Mouse (Mus musculus) liver, embryonic 14.5 days (tissue): ENCODE results near the gene Srp72. TPM values are rescaled to one million over a fixed set of nuclear protein-coding genes. Genes with fewer than 3 reads are reported as not detected.
"Not testable (repeated sequence)": the region's sequence is repeated elsewhere in the genome, so short reads cannot be mapped to it uniquely, and the experiment has no call there.

ENCODE experiments used
- ATAC-seq: fragments of 200-750 bp; cut with Nextera tagmentation; 2 replicates; pipeline ENCODE4 v1.8.0; 2017; ENCODE audit warnings: moderate number of reproducible peaks, mild to moderate bottlenecking, moderate library complexity; ENCODE audit not compliant: insufficient read depth
- DNase-seq, 3 experiments: peaks; one replicate each; pipeline ENCODE4 v3.0.0-alpha.2; 2012 to 2013; ENCODE audit warnings: low read depth in 3 of 3, low spot score in 3 of 3
- H3K27ac ChIP-seq: fragments of 300-500 bp; sonication (generic); 2 replicates; pipeline ENCODE4 v1.5.1; 2014; ENCODE audit warnings: moderate library complexity, mild to moderate bottlenecking, control low read depth, inconsistent platforms
- H3K27me3 ChIP-seq: fragments of 300-500 bp; sonication (generic); 2 replicates; pipeline ENCODE4 v1.6.1; 2014; ENCODE audit warnings: mild to moderate bottlenecking, low read length, moderate library complexity; ENCODE audit not compliant: control insufficient read depth, insufficient read depth
- H3K36me3 ChIP-seq: fragments of 300-500 bp; sonication (generic); replicated peaks from 2 replicates; pipeline ENCODE4 v1.6.1; 2014; ENCODE audit warnings: low read depth; ENCODE audit not compliant: control insufficient read depth, insufficient read depth
- H3K4me1 ChIP-seq, 2 experiments: fragments of 200-500 bp in 1 of 2; fragments of 300-500 bp in 1 of 2; sonication (generic) in 1 of 2; replicated peaks; 2 replicates each; pipeline ENCODE4 v1.6.1; 2012 to 2014; ENCODE audit warnings: antibody characterized with exemption in 1 of 2, inconsistent platforms in 1 of 2, low read length in 1 of 2; ENCODE audit not compliant: control insufficient read depth in 2 of 2, insufficient read depth in 2 of 2
- H3K4me2 ChIP-seq: fragments of 300-500 bp; sonication (generic); 2 replicates; pipeline ENCODE4 v1.6.1; 2014; ENCODE audit warnings: low read depth, mild to moderate bottlenecking, control low read depth, moderate library complexity
- H3K4me3 ChIP-seq, 2 experiments: fragments of 200-500 bp in 1 of 2; fragments of 300-500 bp in 1 of 2; sonication (generic) in 1 of 2; 2 replicates each; pipeline ENCODE4 v1.5.1; 2012 to 2014; ENCODE audit warnings: low read depth in 2 of 2, low read length in 2 of 2, mild to moderate bottlenecking in 2 of 2, control low read depth in 1 of 2, inconsistent platforms in 1 of 2, moderate library complexity in 1 of 2; ENCODE audit not compliant: insufficient read depth in 1 of 2
- H3K9ac ChIP-seq: fragments of 300-500 bp; sonication (generic); replicated peaks from 2 replicates; pipeline ENCODE4 v1.6.1; 2014; ENCODE audit warnings: mild to moderate bottlenecking, control low read depth, moderate library complexity
- H3K9me3 ChIP-seq: fragments of 300-500 bp; sonication (generic); 2 replicates; pipeline ENCODE4 v1.6.1; 2016; ENCODE audit warnings: low read length, mixed read lengths; ENCODE audit not compliant: control insufficient read depth
- CTCF ChIP-seq: IDR thresholded peaks from 2 replicates; pipeline ENCODE4 v1.5.1; 2016; ENCODE audit warnings: antibody characterized with exemption, low read depth, control low read depth
- EP300 ChIP-seq: IDR thresholded peaks from 2 replicates; pipeline ENCODE4 v1.6.1; 2016; ENCODE audit warnings: antibody characterized with exemption, low read depth
- WGBS: fragments of 180-500 bp; shearing (Covaris S2); extraction: QIAGEN DNeasy Blood & Tissue Kit; methylation state at CpG from one replicate; pipeline ENCODE4 v1.1.7; 2014; ENCODE audit not compliant: insufficient replicate concordance; 5-methylcytosine and 5-hydroxymethylcytosine counted together
- polyA plus RNA-seq, 2 experiments: library from polyadenylated mRNA; depleted of rRNA in 1 of 2; stranded (reverse) in 1 of 2; unstranded in 1 of 2; fragments of >200 nt; fragmentation: Nextera tagmentation in 1 of 2; extraction: Ambion mirVana in 1 of 2; gene quantifications; 2 replicates each; pipeline versions ENCODE4 v1.2.1 to v1.2.3; 2012 to 2014

Gene Srp72
- polyA plus RNA-seq, 2 experiments = 32.3 to 45.5 TPM

- Histone ChIP-seq H3K4me3 (no peak overlapping the region), H3K9ac (no peak overlapping the region), H3K9me3 (no peaks in the 10 kb centered on the region), H3K4me1 (no peaks in the 10 kb centered on the region), H3K27me3 (no peaks in the 10 kb centered on the region), H3K36me3 (peaks cover 87% of the 10 kb centered on the region), H3K27ac (no peak overlapping the region), H3K4me2 (no peak overlapping the region)
- 76% methylated on average over 11 of the region's 11 CpGs for WGBS
- DNase-seq = no peak
- ATAC-seq = no peak
- no peak for TF ChIP-seq CTCF
- TF ChIP-seq EP300 = no peak
Measured at GRCm38 (mm10) chr5:76962545-76962944, 11.9 kb upstream of the Srp72 start.

DNA sequence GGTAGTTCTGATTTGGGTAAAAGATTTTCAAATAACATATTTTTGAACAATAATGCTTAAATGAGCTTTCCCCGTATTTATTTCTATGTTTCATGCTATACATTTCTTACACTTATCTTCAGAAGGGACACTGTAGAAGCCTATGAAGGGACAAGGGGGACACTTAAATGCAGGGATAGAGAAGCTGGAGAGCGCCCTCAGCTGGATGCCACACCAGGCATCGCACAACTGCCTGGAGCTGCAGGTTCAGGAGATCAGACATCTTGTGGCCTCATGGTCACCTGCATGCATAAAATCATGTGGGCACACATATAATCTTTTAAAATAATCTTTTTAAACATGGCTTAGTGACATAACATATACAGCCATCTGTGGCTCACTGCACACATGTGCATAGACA, 9.8 kb upstream of the Srp72 start:
- 79% methylated on average over 3 of the region's 3 CpGs for WGBS
- peak; percentile 42 for TF ChIP-seq CTCF
- TF ChIP-seq EP300 = no peak
- no peak for ATAC-seq
- Histone ChIP-seq H3K9ac (no peak overlapping the region), H3K4me1 (no peaks in the 10 kb centered on the region), H3K4me2 (no peak overlapping the region), H3K9me3 (no peaks in the 10 kb centered on the region), H3K36me3 (peaks cover 85% of the 10 kb centered on the region), H3K4me3 (no peak overlapping the region), H3K27ac (no peak overlapping the region), H3K27me3 (no peaks in the 10 kb centered on the region)
- DNase-seq = no peak

- Histone ChIP-seq H3K9me3 (no peaks in the 10 kb centered on the region), H3K4me2 (no peak overlapping the region), H3K4me1 (peaks cover 3 to 6% of the 10 kb centered on the region in 2 experiments; a peak in 3 of 4 replicates), H3K27ac (no peak overlapping the region), H3K4me3 (no peak overlapping the region), H3K36me3 (peaks cover 57% of the 10 kb centered on the region), H3K27me3 (no peaks in the 10 kb centered on the region), H3K9ac (no peak overlapping the region)
- TF ChIP-seq CTCF (no peak), EP300 (no peak)
- WGBS = 71% methylated on average over 5 of the region's 5 CpGs
- no peak for DNase-seq
- ATAC-seq = no peak
Measured at GRCm38 (mm10) chr5:76969250-76969649, 5.2 kb upstream of the Srp72 start.

DNA sequence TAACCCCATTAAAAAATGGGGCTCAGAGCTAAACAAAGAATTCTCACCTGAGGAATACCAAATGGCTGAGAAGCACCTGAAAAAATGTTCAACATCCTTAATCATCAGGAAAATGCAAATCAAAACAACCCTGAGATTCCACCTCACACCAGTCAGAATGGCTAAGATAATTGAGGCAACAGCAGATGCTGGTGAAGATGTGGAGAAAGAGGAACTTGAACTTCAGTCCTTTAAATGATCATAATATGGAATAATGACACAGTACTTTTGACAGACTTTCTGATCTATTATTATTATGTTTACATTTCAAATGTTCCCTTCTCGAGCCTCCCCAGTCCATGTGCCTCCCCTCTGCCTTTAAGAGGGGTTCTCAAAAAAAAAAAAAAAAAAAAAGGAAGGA, 3.4 kb upstream of the Srp72 start:
- not testable (repeated sequence) for H3K27ac ChIP-seq, ATAC-seq, H3K27me3 ChIP-seq, DNase-seq, H3K9me3 ChIP-seq, H3K4me3 ChIP-seq, H3K9ac ChIP-seq, H3K4me2 ChIP-seq
- H3K4me1 ChIP-seq = peaks cover 7 to 10% of the 10 kb centered on the region in 2 experiments; a peak in 3 of 4 replicates
- 41% methylated on average over 1 of the region's 1 CpGs for WGBS
- H3K36me3 ChIP-seq = peaks cover 42% of the 10 kb centered on the region

DNA sequence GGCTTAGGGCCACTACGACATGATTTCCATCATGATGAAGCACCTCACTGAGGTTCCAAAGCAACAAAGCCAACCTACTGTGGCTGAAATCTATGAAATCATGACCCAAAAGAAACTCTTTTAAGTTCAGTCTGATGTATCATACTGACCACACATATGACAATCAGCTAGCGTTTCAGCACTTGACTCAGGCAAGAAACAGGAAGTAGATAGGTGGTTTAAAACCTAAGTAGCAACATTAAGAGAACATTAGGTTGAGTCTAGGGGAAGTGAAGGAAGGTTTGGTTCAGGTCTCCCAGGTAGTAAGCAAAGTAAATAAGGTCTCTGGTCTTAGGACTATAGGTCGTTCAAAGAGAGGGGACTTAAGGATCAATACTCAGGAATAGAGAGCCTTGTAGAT, 995 bp upstream of the Srp72 start:
- Histone ChIP-seq H3K36me3 (peaks cover 35% of the 10 kb centered on the region), H3K9ac (peak overlapping the region; percentile 94)
- no peak for ATAC-seq

More for the DNA sequence above, 995 bp upstream of the Srp72 start:
- no peaks in the 10 kb centered on the region for H3K9me3 ChIP-seq
- no peaks in the 10 kb centered on the region for H3K27me3 ChIP-seq
- TF ChIP-seq EP300 = no peak
- no peak for TF ChIP-seq CTCF
- H3K4me1 ChIP-seq = peaks cover 10% of the 10 kb centered on the region in 2 experiments; a peak in 3 of 4 replicates
- DNase-seq = no peak
- H3K4me2 ChIP-seq = peak overlapping the region; percentile 92
- WGBS = 30% methylated on average over 3 of the region's 3 CpGs
- H3K27ac ChIP-seq = no peak overlapping the region
- peak overlapping the region; percentile 86 to 99 for H3K4me3 ChIP-seq
